Mouse (Mus musculus) MEL (cell line): ENCODE data around the gene Txnrd1. TPM values are rescaled to one million over a fixed set of nuclear protein-coding genes. Genes with fewer than 3 reads are reported as not detected.

ENCODE experiments used
- DNase-seq: peaks from one replicate; pipeline ENCODE4 v3.0.0; 2011; ENCODE audit warnings: low read depth, low spot score
- H3K27ac ChIP-seq: 2 replicates; pipeline ENCODE4 v1.5.1; 2012; ENCODE audit warnings: low read depth, mild to moderate bottlenecking, control low read depth, low read length, moderate library complexity; ENCODE audit not compliant: control insufficient read depth
- H3K27me3 ChIP-seq, 2 experiments: fragments of 150-350 bp in 1 of 2; sonication (generic) in 1 of 2; 2 replicates each; pipeline ENCODE4 v1.6.1; 2012; ENCODE audit warnings: low read length in 2 of 2, mild to moderate bottlenecking in 2 of 2, improper control_type of control experiment in 1 of 2, moderate library complexity in 1 of 2; ENCODE audit not compliant: insufficient read depth in 2 of 2, control insufficient read depth in 1 of 2
- H3K36me3 ChIP-seq, 2 experiments: 2 replicates each; pipeline ENCODE4 v1.6.1; 2012 to 2014; ENCODE audit warnings: low read length in 2 of 2, improper control_type of control experiment in 1 of 2, inconsistent platforms in 1 of 2, mild to moderate bottlenecking in 1 of 2; ENCODE audit not compliant: insufficient read depth in 2 of 2, control insufficient read depth in 1 of 2
- H3K4me1 ChIP-seq, 2 experiments: fragments of 150-350 bp in 1 of 2; sonication (generic) in 1 of 2; 2 replicates each; pipeline ENCODE4 v1.6.1; 2012; ENCODE audit warnings: low read length in 2 of 2, improper control_type of control experiment in 1 of 2, mild to moderate bottlenecking in 1 of 2; ENCODE audit not compliant: insufficient read depth in 2 of 2, control insufficient read depth in 1 of 2
- H3K4me3 ChIP-seq, 2 experiments: fragments of 150-350 bp in 1 of 2; sonication (generic) in 1 of 2; 2 replicates each; pipeline ENCODE4 v1.5.1; 2012; ENCODE audit warnings: low read depth in 2 of 2, low read length in 2 of 2, mild to moderate bottlenecking in 2 of 2, moderate library complexity in 2 of 2, control low read depth in 1 of 2, improper control_type of control experiment in 1 of 2; ENCODE audit not compliant: control insufficient read depth in 1 of 2, insufficient read depth in 1 of 2
- H3K79me2 ChIP-seq: 2 replicates; pipeline ENCODE4 v1.6.1; 2012; ENCODE audit warnings: mild to moderate bottlenecking, low read length, moderate library complexity; ENCODE audit not compliant: control insufficient read depth, poor library complexity, insufficient read depth
- H3K9ac ChIP-seq: 2 replicates; pipeline ENCODE4 v1.6.1; 2012; ENCODE audit warnings: low read depth, mild to moderate bottlenecking, control low read depth, low read length, moderate library complexity; ENCODE audit not compliant: control insufficient read depth, poor library complexity, severe bottlenecking
- H3K9me3 ChIP-seq: fragments of 150-350 bp; sonication (generic); replicated peaks from 2 replicates; pipeline ENCODE4 v1.6.1; 2012; ENCODE audit warnings: mild to moderate bottlenecking, low read length, improper control_type of control experiment, moderate library complexity; ENCODE audit not compliant: insufficient read depth
- CHD2 ChIP-seq: IDR thresholded peaks from 2 replicates; pipeline ENCODE4 v1.6.1; 2011; ENCODE audit warnings: low read length, improper control_type of control experiment
- CTCF ChIP-seq, 3 experiments: IDR thresholded peaks in 2 of 3; conservative IDR thresholded peaks in 1 of 3; 2 replicates each; pipeline ENCODE4 v1.5.1; 2011 to 2012; ENCODE audit warnings: low read length in 3 of 3, low read depth in 2 of 3, mild to moderate bottlenecking in 2 of 3, improper control_type of control experiment in 1 of 3, inconsistent platforms in 1 of 3, mixed read lengths in 1 of 3, moderate library complexity in 1 of 3; ENCODE audit not compliant: control insufficient read depth in 1 of 3, insufficient read depth in 1 of 3, poor library complexity in 1 of 3, severe bottlenecking in 1 of 3
- E2F4 ChIP-seq: IDR thresholded peaks from 2 replicates; pipeline ENCODE4 v1.6.1; 2011; ENCODE audit warnings: low read depth, low read length, improper control_type of control experiment, borderline replicate concordance
- ELF1 ChIP-seq: IDR thresholded peaks from 2 replicates; pipeline ENCODE4 v1.6.1; 2014; ENCODE audit warnings: low read depth, mild to moderate bottlenecking, inconsistent platforms, low read length, improper control_type of control experiment, moderate library complexity
- ETS1 ChIP-seq: IDR thresholded peaks from 2 replicates; pipeline ENCODE4 v1.6.1; 2012; ENCODE audit warnings: low read depth, mild to moderate bottlenecking, inconsistent platforms, low read length, improper control_type of control experiment, moderate library complexity
- GATA1 ChIP-seq: IDR thresholded peaks from 2 replicates; pipeline ENCODE4 v1.6.1; 2011; ENCODE audit warnings: low read depth, low read length, improper control_type of control experiment
- HCFC1 ChIP-seq: IDR thresholded peaks from 2 replicates; pipeline ENCODE4 v1.6.1; 2012; ENCODE audit warnings: low read depth, mild to moderate bottlenecking, inconsistent platforms, low read length, improper control_type of control experiment, moderate library complexity
- KAT2A ChIP-seq: conservative IDR thresholded peaks from 2 replicates; pipeline ENCODE4 v1.6.1; 2012; ENCODE audit warnings: low read depth, low read length, improper control_type of control experiment, inconsistent platforms
- MAFK ChIP-seq: IDR thresholded peaks from 2 replicates; pipeline ENCODE4 v1.6.1; 2011; ENCODE audit warnings: low read depth, mild to moderate bottlenecking, low read length, improper control_type of control experiment, borderline replicate concordance
- MEF2A ChIP-seq: IDR thresholded peaks from 2 replicates; pipeline ENCODE4 v1.6.1; 2014; ENCODE audit warnings: low read depth, mild to moderate bottlenecking, inconsistent platforms, low read length, improper control_type of control experiment; ENCODE audit not compliant: poor library complexity, insufficient replicate concordance, severe bottlenecking; ENCODE audit errors: extremely low read depth
- MYB ChIP-seq: IDR thresholded peaks from 2 replicates; pipeline ENCODE4 v1.6.1; 2011; ENCODE audit warnings: mild to moderate bottlenecking, low read depth, low read length, improper control_type of control experiment
- MYC ChIP-seq: IDR thresholded peaks from 2 replicates; pipeline ENCODE4 v1.6.1; 2011; ENCODE audit warnings: low read depth, mild to moderate bottlenecking, low read length, improper control_type of control experiment, moderate library complexity
- POLR2A ChIP-seq, 2 experiments: IDR thresholded peaks; 2 replicates each; pipeline ENCODE4 v1.6.1; 2011 to 2012; ENCODE audit warnings: low read length in 2 of 2, mild to moderate bottlenecking in 2 of 2, control low read depth in 1 of 2, improper control_type of control experiment in 1 of 2, low read depth in 1 of 2, moderate library complexity in 1 of 2; ENCODE audit not compliant: control insufficient read depth in 1 of 2, insufficient read depth in 1 of 2, poor library complexity in 1 of 2
- RAD21 ChIP-seq: IDR thresholded peaks from 2 replicates; pipeline ENCODE4 v1.6.1; 2011; ENCODE audit warnings: mild to moderate bottlenecking, low read depth, low read length, improper control_type of control experiment
- SIN3A ChIP-seq: IDR thresholded peaks from 2 replicates; pipeline ENCODE4 v1.6.1; 2012; ENCODE audit warnings: low read length, improper control_type of control experiment, inconsistent platforms
- SMC3 ChIP-seq: IDR thresholded peaks from 2 replicates; pipeline ENCODE4 v1.6.1; 2011; ENCODE audit warnings: low read depth, low read length, improper control_type of control experiment
- TAL1 ChIP-seq: IDR thresholded peaks from 2 replicates; pipeline ENCODE4 v1.6.1; 2012; ENCODE audit warnings: mild to moderate bottlenecking, inconsistent platforms, low read length, moderate library complexity, mixed read lengths
- USF2 ChIP-seq, 2 experiments: IDR thresholded peaks; 2 replicates each; pipeline ENCODE4 v1.6.1; 2011 to 2012; ENCODE audit warnings: improper control_type of control experiment in 2 of 2, low read length in 2 of 2, borderline replicate concordance in 1 of 2, inconsistent platforms in 1 of 2, low read depth in 1 of 2, mild to moderate bottlenecking in 1 of 2; ENCODE audit not compliant: insufficient read depth in 1 of 2
- ZC3H11A ChIP-seq: IDR thresholded peaks from 2 replicates; pipeline ENCODE4 v1.6.1; 2012; ENCODE audit warnings: low read depth, mild to moderate bottlenecking, inconsistent platforms, low read length, improper control_type of control experiment
- ZKSCAN1 ChIP-seq: IDR thresholded peaks from 2 replicates; pipeline ENCODE4 v1.6.1; 2012; ENCODE audit warnings: low read depth, mild to moderate bottlenecking, inconsistent platforms, low read length, improper control_type of control experiment, moderate library complexity
- ZMIZ1 ChIP-seq: IDR thresholded peaks from 2 replicates; pipeline ENCODE4 v1.6.1; 2012; ENCODE audit warnings: low read depth, mild to moderate bottlenecking, inconsistent platforms, low read length, improper control_type of control experiment, moderate library complexity
- ZNF384 ChIP-seq: IDR thresholded peaks from 2 replicates; pipeline ENCODE4 v1.6.1; 2012; ENCODE audit warnings: low read depth, mild to moderate bottlenecking, inconsistent platforms, low read length, improper control_type of control experiment
- polyA plus RNA-seq, 2 experiments: library from polyadenylated mRNA; stranded (reverse) in 1 of 2; unstranded in 1 of 2; fragments of >175 nt in 1 of 2; fragments of >200 nt in 1 of 2; gene quantifications; 2 replicates each; pipeline versions ENCODE4 v1.2.1 to v1.2.4; 2012; ENCODE audit warnings: low replicate concordance in 2 of 2, low read depth in 1 of 2; ENCODE audit not compliant: insufficient read length in 2 of 2, insufficient read depth in 1 of 2, missing spikeins in 1 of 2
- total RNA-seq: library from RNA; depleted of rRNA; stranded (reverse); fragments of 300-350 nt; gene quantifications from 2 replicates; pipeline ENCODE4 v1.2.3, GENCODE M21; 2012

The Txnrd1 gene
- total and polyA plus RNA-seq, 3 experiments, result 91.6 to 127 TPM; not detected in 1

- TF ChIP-seq SMC3, result no peak
- TF ChIP-seq GATA1, result no peak
- no peak for TF ChIP-seq TAL1
- no peak for TF ChIP-seq ZKSCAN1
- TF ChIP-seq CTCF (IDR thresholded peaks at IDR 0.05 in 2 of 3, conservative IDR thresholded peaks at IDR 0.05 in 1 of 3; ENCODE audit: control insufficient read depth in 1 of 3, insufficient read depth in 1 of 3, low read depth in 2 of 3, low read length in 3 of 3, poor library complexity in 1 of 3, severe bottlenecking in 1 of 3), result no peak
- TF ChIP-seq MYB, result no peak
- TF ChIP-seq ZMIZ1, result no peak
- no peak for TF ChIP-seq ETS1
- no peak for TF ChIP-seq KAT2A
- no peak for TF ChIP-seq ZC3H11A
- no peak for TF ChIP-seq ZNF384
- TF ChIP-seq, all 39 proteins: peak for 0
- H3K27ac ChIP-seq, result no peak overlapping the region
- H3K4me1 ChIP-seq, result peaks cover 0 to 9% of the 10 kb centered on the region in 2 experiments; a peak in 3 of 4 replicates
- H3K9ac ChIP-seq, result no peak overlapping the region
- H3K4me3 ChIP-seq, result no peak overlapping the region
- no peak for DNase-seq
- no peaks in the 10 kb centered on the region for H3K79me2 ChIP-seq
- no peaks in the 10 kb centered on the region for H3K27me3 ChIP-seq
- peaks cover 0 to 8% of the 10 kb centered on the region in 2 experiments; a peak in 1 of 4 replicates for H3K36me3 ChIP-seq
- no peaks in the 10 kb centered on the region for H3K9me3 ChIP-seq
Observed at GRCm38 (mm10) chr10:82818661-82819060, 15.1 kb upstream of the Txnrd1 start.

GRCm38 (mm10) chr10:82823108-82823778 is 10.5 kb upstream of the Txnrd1 start:
- TF ChIP-seq SIN3A, result no peak
- no peak for TF ChIP-seq POLR2A (IDR thresholded peaks at IDR 0.05; ENCODE audit: control insufficient read depth in 1 of 2, insufficient read depth in 1 of 2, low read depth in 1 of 2, low read length in 2 of 2, poor library complexity in 1 of 2)
- TF ChIP-seq CHD2, result no peak
- TF ChIP-seq MAFK, result no peak
- TF ChIP-seq RAD21, result no peak
- TF ChIP-seq MYC, result no peak
- TF ChIP-seq USF2 (IDR thresholded peaks at IDR 0.05; ENCODE audit: borderline replicate concordance in 1 of 2, insufficient read depth in 1 of 2, low read depth in 1 of 2, low read length in 2 of 2), result no peak
- TF ChIP-seq ELF1, result no peak
- TF ChIP-seq MYB, result no peak
- TF ChIP-seq HCFC1, result no peak
- no peak for TF ChIP-seq ZC3H11A
- TF ChIP-seq ZKSCAN1, result no peak
- TF ChIP-seq E2F4, result no peak
- TF ChIP-seq MEF2A, result no peak
- TF ChIP-seq GATA1, result no peak
- no peak overlapping the region for H3K9ac ChIP-seq
- no peaks in the 10 kb centered on the region for H3K79me2 ChIP-seq
- H3K4me3 ChIP-seq, result no peak overlapping the region
- H3K36me3 ChIP-seq, result no peaks in the 10 kb centered on the region
- H3K27ac ChIP-seq, result no peak overlapping the region
- no peaks in the 10 kb centered on the region for H3K9me3 ChIP-seq
- H3K27me3 ChIP-seq, result peaks cover 0 to 2% of the 10 kb centered on the region in 2 experiments; a peak in 2 of 4 replicates
- no peak for DNase-seq
- peaks cover 0 to 3% of the 10 kb centered on the region in 2 experiments; a peak in 2 of 4 replicates for H3K4me1 ChIP-seq
